Mouse (Mus musculus) megakaryocyte, embryonic 14.5 days (primary cell): ENCODE measurements at regions not wholly inside any gene's neighbourhood (a gene's known extent, or its start where the extent isn't known, plus 50 kb on each side); places are given as distances from the start of the nearest gene placed in this dataset.

Experiments used
- FLI1 ChIP-seq: IDR thresholded peaks from 2 replicates; pipeline ENCODE4 v1.6.1; 2012; ENCODE audit warnings: low read length, inconsistent platforms, mixed read lengths
- GATA1 ChIP-seq: IDR thresholded peaks from 3 replicates; pipeline ENCODE4 v1.6.1; 2012; ENCODE audit warnings: mixed read lengths, low read length, inconsistent platforms, borderline replicate concordance

GRCm38 (mm10) chr4:150743508-150743907, 91.5 kb upstream of the Slc45a1 start:
- TF ChIP-seq GATA1: no peak
- no peak for TF ChIP-seq FLI1
